Mouse (Mus musculus) cerebellum, adult 9-11 months (tissue): Measurements from ENCODE around the gene 1700069L16Rik.

Source experiments
- DNase-seq: peaks from one replicate; pipeline ENCODE4 v3.0.0; 2022

The 1700069L16Rik gene

GRCm38 (mm10) chr5:113732182-113732581, 7.6 kb upstream of the 1700069L16Rik start:
- peak; percentile 65 for DNase-seq

- DNase-seq = peak; percentile 54
These were observed 6.6 kb upstream of the 1700069L16Rik start for GRCm38 (mm10) chr5:113731174-113731573.

GRCm38 (mm10) chr5:113730641-113731121, 6.1 kb upstream of the 1700069L16Rik start:
- peak; percentile 50 for DNase-seq

GRCm38 (mm10) chr5:113728691-113729090, 4.1 kb upstream of the 1700069L16Rik start:
- peak; percentile 55 for DNase-seq

GRCm38 (mm10) chr5:113728011-113728410, 3.4 kb upstream of the 1700069L16Rik start:
- peak; percentile 99 for DNase-seq

GRCm38 (mm10) chr5:113727238-113727637, 2.7 kb upstream of the 1700069L16Rik start:
- DNase-seq = peak; percentile 89

- DNase-seq = peak; percentile 81
These were observed 2.0 kb upstream of the 1700069L16Rik start for GRCm38 (mm10) chr5:113726618-113727017.

- peak; percentile 58 for DNase-seq
These were observed 845 bp upstream of the 1700069L16Rik start for GRCm38 (mm10) chr5:113725417-113725816.

- peak; percentile 99 for DNase-seq
These were observed 870 bp downstream of the 1700069L16Rik start for GRCm38 (mm10) chr5:113723567-113724237.

- peak; percentile 84 for DNase-seq
These were observed 2.2 kb downstream of the 1700069L16Rik start for GRCm38 (mm10) chr5:113722224-113723013.

GRCm38 (mm10) chr5:113719221-113719661, 5.3 kb downstream of the 1700069L16Rik start:
- DNase-seq = peak; percentile 83

GRCm38 (mm10) chr5:113716581-113717388, 7.8 kb downstream of the 1700069L16Rik start:
- no peak for DNase-seq

- no peak for DNase-seq
These were observed 11.7 kb downstream of the 1700069L16Rik start for GRCm38 (mm10) chr5:113712861-113713260.

GRCm38 (mm10) chr5:113703803-113704585, 20.6 kb downstream of the 1700069L16Rik start:
- no peak for DNase-seq

- DNase-seq = no peak
These were observed 24.1 kb downstream of the 1700069L16Rik start for GRCm38 (mm10) chr5:113700388-113701023.

GRCm38 (mm10) chr5:113694415-113694814, 30.2 kb downstream of the 1700069L16Rik start:
- DNase-seq = no peak

- no peak for DNase-seq
These were observed 30.6 kb downstream of the 1700069L16Rik start for GRCm38 (mm10) chr5:113694000-113694399.

- peak; percentile 55 for DNase-seq
These were observed 31.3 kb downstream of the 1700069L16Rik start for GRCm38 (mm10) chr5:113693196-113693755.

GRCm38 (mm10) chr5:113690866-113691265, 33.7 kb downstream of the 1700069L16Rik start:
- DNase-seq = no peak

- peak; percentile 65 for DNase-seq
These were observed 34.5 kb downstream of the 1700069L16Rik start for GRCm38 (mm10) chr5:113690069-113690548.

- no peak for DNase-seq
These were observed 37.1 kb downstream of the 1700069L16Rik start for GRCm38 (mm10) chr5:113687514-113687913.
